Mouse (Mus musculus) myocyte (in vitro differentiated cells): Measurements from ENCODE around the gene Mdm2. TPM values are rescaled to one million over a fixed set of nuclear protein-coding genes. Genes with fewer than 3 reads are reported as not detected.

Experiments
- H3K27me3 ChIP-seq: one replicate; pipeline ENCODE4 v1.6.1; 2011; ENCODE audit not compliant: control insufficient read depth, insufficient read depth, insufficient read length
- H3K36me3 ChIP-seq: one replicate; pipeline ENCODE4 v1.6.1; 2011; ENCODE audit not compliant: control insufficient read depth, insufficient read depth
- H3K4me2 ChIP-seq: one replicate; pipeline ENCODE4 v1.6.1; 2011; ENCODE audit warnings: low read depth, control low read depth
- H3K4me3 ChIP-seq: one replicate; pipeline ENCODE4 v1.5.1; 2011; ENCODE audit warnings: mild to moderate bottlenecking, control low read depth, moderate library complexity
- H3K79me2 ChIP-seq: one replicate; pipeline ENCODE4 v1.6.1; 2011; ENCODE audit not compliant: control insufficient read depth, insufficient read depth
- H3ac ChIP-seq: one replicate; pipeline ENCODE4 v1.6.1; 2011; ENCODE audit not compliant: control insufficient read depth, insufficient read length
- CEBPB ChIP-seq: IDR thresholded peaks from 2 replicates; pipeline ENCODE4 v1.6.1; 2011; ENCODE audit warnings: mild to moderate bottlenecking, moderate library complexity; ENCODE audit not compliant: poor library complexity, insufficient read depth, severe bottlenecking
- E2F4 ChIP-seq: IDR thresholded peaks from one replicate; pipeline ENCODE4 v1.6.1; 2011; ENCODE audit warnings: mild to moderate bottlenecking, control low read depth, moderate library complexity; ENCODE audit not compliant: insufficient read depth
- MAX ChIP-seq: IDR thresholded peaks from one replicate; pipeline ENCODE4 v1.6.1; 2011; ENCODE audit warnings: low read depth, mild to moderate bottlenecking, control low read depth
- MYOD1 ChIP-seq, 3 experiments: IDR thresholded peaks; one replicate each; pipeline ENCODE4 v1.6.1; 2011; ENCODE audit warnings: control low read depth in 2 of 3, low read depth in 2 of 3, mild to moderate bottlenecking in 2 of 3, moderate library complexity in 1 of 3; ENCODE audit not compliant: insufficient read length in 2 of 3, control insufficient read depth in 1 of 3
- MYOG ChIP-seq, 3 experiments: IDR thresholded peaks; one replicate each; pipeline ENCODE4 v1.6.1; 2011; ENCODE audit warnings: control low read depth in 2 of 3, low read depth in 2 of 3, mild to moderate bottlenecking in 2 of 3; ENCODE audit not compliant: insufficient read length in 2 of 3, control insufficient read depth in 1 of 3, insufficient read depth in 1 of 3
- POLR2A ChIP-seq: IDR thresholded peaks from one replicate; pipeline ENCODE4 v1.6.1; 2011; ENCODE audit warnings: low read depth, mild to moderate bottlenecking, control low read depth, moderate library complexity; ENCODE audit not compliant: insufficient read length
- POLR2AphosphoS2 ChIP-seq: IDR thresholded peaks from one replicate; pipeline ENCODE4 v1.6.1; 2011; ENCODE audit warnings: low read depth, control low read depth; ENCODE audit not compliant: insufficient read length
- REST ChIP-seq: IDR thresholded peaks from one replicate; pipeline ENCODE4 v1.6.1; 2011; ENCODE audit warnings: mild to moderate bottlenecking, control low read depth, moderate library complexity; ENCODE audit not compliant: insufficient read depth, insufficient read length
- SRF ChIP-seq: IDR thresholded peaks from one replicate; pipeline ENCODE4 v1.6.1; 2011; ENCODE audit warnings: low read depth; ENCODE audit not compliant: control insufficient read depth, insufficient read length
- TCF12 ChIP-seq: IDR thresholded peaks from one replicate; pipeline ENCODE4 v1.6.1; 2011; ENCODE audit warnings: mild to moderate bottlenecking, control low read depth; ENCODE audit not compliant: poor library complexity, insufficient read depth, severe bottlenecking
- TCF3 ChIP-seq: IDR thresholded peaks from one replicate; pipeline ENCODE4 v1.6.1; 2011; ENCODE audit warnings: low read depth, control low read depth; ENCODE audit not compliant: insufficient read length
- USF1 ChIP-seq: IDR thresholded peaks from one replicate; pipeline ENCODE4 v1.6.1; 2011; ENCODE audit warnings: low read depth, mild to moderate bottlenecking, control low read depth, moderate library complexity
- polyA plus RNA-seq: library from polyadenylated mRNA; unstranded; fragments of >200 nt; fragmentation: generic; extraction: Trizol; gene quantifications from one replicate; pipeline ENCODE4 v1.2.1, GENCODE M21; 2012; ENCODE audit warnings: missing spikeins

The Mdm2 gene
- polyA plus RNA-seq, 1 experiment = 23.2 TPM

- no peak overlapping the region for H3K4me3 ChIP-seq
- H3K79me2 ChIP-seq = no peaks in the 10 kb centered on the region
- no peaks in the 10 kb centered on the region for H3K36me3 ChIP-seq
- H3K4me2 ChIP-seq = no peak overlapping the region
- TF ChIP-seq POLR2A = no peak
- TF ChIP-seq POLR2AphosphoS2 = no peak
- no peak for TF ChIP-seq MYOD1 (IDR thresholded peaks at IDR 0.05; ENCODE audit: control insufficient read depth in 1 of 3, insufficient read length in 2 of 3, low read depth in 2 of 3)
- TF ChIP-seq TCF3 = no peak
- no peak for TF ChIP-seq E2F4
- no peak for TF ChIP-seq CEBPB
- no peak for TF ChIP-seq MAX
- no peak for TF ChIP-seq SRF
- no peak for TF ChIP-seq USF1
- no peak for TF ChIP-seq MYOG (IDR thresholded peaks at IDR 0.05; ENCODE audit: control insufficient read depth in 1 of 3, insufficient read depth in 1 of 3, insufficient read length in 2 of 3, low read depth in 2 of 3)
- no peak for TF ChIP-seq REST
- no peak for TF ChIP-seq TCF12
- no peaks in the 10 kb centered on the region for H3K27me3 ChIP-seq
- no peak overlapping the region for H3ac ChIP-seq
These were observed 59.8 kb downstream of the Mdm2 start for GRCm38 (mm10) chr10:117650725-117651124.

GRCm38 (mm10) chr10:117650042-117650655 lies 60.4 kb downstream of the Mdm2 start:
- Histone ChIP-seq H3ac (no peak overlapping the region), H3K4me3 (no peak overlapping the region), H3K79me2 (no peaks in the 10 kb centered on the region), H3K36me3 (no peaks in the 10 kb centered on the region), H3K27me3 (no peaks in the 10 kb centered on the region), H3K4me2 (no peak overlapping the region)
- TF ChIP-seq TCF3 (no peak), TCF12 (no peak)

GRCm38 (mm10) chr10:117649292-117650041 lies 61.1 kb downstream of the Mdm2 start:
- Histone ChIP-seq H3K36me3 (no peaks in the 10 kb centered on the region), H3K79me2 (no peaks in the 10 kb centered on the region), H3ac (no peak overlapping the region), H3K4me2 (no peak overlapping the region), H3K27me3 (no peaks in the 10 kb centered on the region), H3K4me3 (no peak overlapping the region)
- TF ChIP-seq USF1 (no peak), POLR2A (no peak), TCF3 (no peak), MYOG (IDR thresholded peaks at IDR 0.05; ENCODE audit: control insufficient read depth in 1 of 3, insufficient read depth in 1 of 3, insufficient read length in 2 of 3, low read depth in 2 of 3) (no peak), TCF12 (no peak), MYOD1 (IDR thresholded peaks at IDR 0.05; ENCODE audit: control insufficient read depth in 1 of 3, insufficient read length in 2 of 3, low read depth in 2 of 3) (no peak), E2F4 (no peak), POLR2AphosphoS2 (no peak), MAX (no peak), REST (no peak)

- no peaks in the 10 kb centered on the region for H3K27me3 ChIP-seq
- H3K4me3 ChIP-seq = no peak overlapping the region
- TF ChIP-seq MYOD1 (IDR thresholded peaks at IDR 0.05; ENCODE audit: control insufficient read depth in 1 of 3, insufficient read length in 2 of 3, low read depth in 2 of 3) = no peak
- no peak for TF ChIP-seq TCF12
- TF ChIP-seq POLR2A = no peak
- H3K79me2 ChIP-seq = no peaks in the 10 kb centered on the region
- no peak overlapping the region for H3K4me2 ChIP-seq
- H3ac ChIP-seq = no peak overlapping the region
- H3K36me3 ChIP-seq = no peaks in the 10 kb centered on the region
These were observed 61.9 kb downstream of the Mdm2 start for GRCm38 (mm10) chr10:117648643-117649042.

GRCm38 (mm10) chr10:117647964-117648472 lies 62.5 kb downstream of the Mdm2 start:
- Histone ChIP-seq H3K79me2 (no peaks in the 10 kb centered on the region), H3ac (no peak overlapping the region), H3K27me3 (peaks cover 5% of the 10 kb centered on the region), H3K4me3 (no peak overlapping the region), H3K36me3 (no peaks in the 10 kb centered on the region), H3K4me2 (no peak overlapping the region)
- TF ChIP-seq REST = no peak
- no peak for TF ChIP-seq TCF3
- no peak for TF ChIP-seq E2F4
- no peak for TF ChIP-seq MYOG (IDR thresholded peaks at IDR 0.05; ENCODE audit: control insufficient read depth in 1 of 3, insufficient read depth in 1 of 3, insufficient read length in 2 of 3, low read depth in 2 of 3)
- no peak for TF ChIP-seq USF1
